Mouse (Mus musculus) embryo, embryonic 11 days (tissue): ENCODE results near the gene Hspb9.

Source experiments
- DNase-seq: peaks from one replicate; pipeline ENCODE4 v3.0.0-alpha.2; 2015

Hspb9 gene

GRCm38 (mm10) chr11:100709201-100709810 is 4.3 kb upstream of the Hspb9 start:
- DNase-seq: no peak

- DNase-seq: no peak
Observed at GRCm38 (mm10) chr11:100710528-100710927, 3.1 kb upstream of the Hspb9 start.

- no peak for DNase-seq
Observed at GRCm38 (mm10) chr11:100710977-100711376, 2.7 kb upstream of the Hspb9 start.

- DNase-seq: peak; percentile 95
Observed at GRCm38 (mm10) chr11:100711783-100712615, 1.7 kb upstream of the Hspb9 start, which contains the start of gene Kat2a. Kat2a (minus strand) TSS chr11:100712465.

- DNase-seq: no peak
Observed at GRCm38 (mm10) chr11:100713174-100713573, 476 bp upstream of the Hspb9 start.

GRCm38 (mm10) chr11:100714534-100714915 is 875 bp downstream of the Hspb9 start:
- peak; percentile 89 for DNase-seq

GRCm38 (mm10) chr11:100714948-100715347 is 1.3 kb downstream of the Hspb9 start:
- DNase-seq: no peak

GRCm38 (mm10) chr11:100716649-100717048 is 3.0 kb downstream of the Hspb9 start:
- no peak for DNase-seq

- no peak for DNase-seq
Observed at GRCm38 (mm10) chr11:100718462-100718861, 4.8 kb downstream of the Hspb9 start.

- no peak for DNase-seq
Observed at GRCm38 (mm10) chr11:100718866-100719265, 5.2 kb downstream of the Hspb9 start.

GRCm38 (mm10) chr11:100719312-100719711 is 5.7 kb downstream of the Hspb9 start:
- DNase-seq: no peak

GRCm38 (mm10) chr11:100719893-100720292 is 6.2 kb downstream of the Hspb9 start:
- DNase-seq: no peak

- no peak for DNase-seq
Observed at GRCm38 (mm10) chr11:100720345-100720744, 6.7 kb downstream of the Hspb9 start.

- no peak for DNase-seq
Observed at GRCm38 (mm10) chr11:100721254-100721653, 7.6 kb downstream of the Hspb9 start.

GRCm38 (mm10) chr11:100721776-100722492 is 8.3 kb downstream of the Hspb9 start:
- DNase-seq: no peak

- no peak for DNase-seq
Observed at GRCm38 (mm10) chr11:100722493-100723028, 8.9 kb downstream of the Hspb9 start.

GRCm38 (mm10) chr11:100724919-100725512 is 11.4 kb downstream of the Hspb9 start:
- DNase-seq: no peak

GRCm38 (mm10) chr11:100727201-100727600 is 13.6 kb downstream of the Hspb9 start:
- DNase-seq: no peak

- DNase-seq: no peak
Observed at GRCm38 (mm10) chr11:100728601-100729000, 15.0 kb downstream of the Hspb9 start.

GRCm38 (mm10) chr11:100729976-100730375 is 16.3 kb downstream of the Hspb9 start:
- DNase-seq: no peak

- no peak for DNase-seq
Observed at GRCm38 (mm10) chr11:100730477-100731205, 17.0 kb downstream of the Hspb9 start.
